Mouse (Mus musculus) 416B (cell line): ENCODE results near the gene Trpm7.

Experiments
- DNase-seq: peaks from one replicate; pipeline ENCODE4 v3.0.0; 2011; ENCODE audit warnings: low read depth

The Trpm7 gene

GRCm38 (mm10) chr2:126816644-126817347 lies 59.2 kb downstream of the Trpm7 start:
- DNase-seq: no peak

GRCm38 (mm10) chr2:126815822-126816221 lies 60.2 kb downstream of the Trpm7 start:
- DNase-seq: peak; percentile 32

- no peak for DNase-seq
These were observed 74.0 kb downstream of the Trpm7 start for GRCm38 (mm10) chr2:126801980-126802379.

GRCm38 (mm10) chr2:126798455-126798854 lies 77.6 kb downstream of the Trpm7 start:
- no peak for DNase-seq

- no peak for DNase-seq
These were observed 80.3 kb downstream of the Trpm7 start for GRCm38 (mm10) chr2:126795708-126796107.

- no peak for DNase-seq
These were observed 83.4 kb downstream of the Trpm7 start for GRCm38 (mm10) chr2:126792611-126793010.

GRCm38 (mm10) chr2:126787721-126788342 lies 88.2 kb downstream of the Trpm7 start:
- no peak for DNase-seq

GRCm38 (mm10) chr2:126783370-126783769 lies 92.7 kb downstream of the Trpm7 start, which contains the start of gene Usp50:
Gene Usp50 (minus strand): TSS chr2:126783470.
- no peak for DNase-seq

GRCm38 (mm10) chr2:126782433-126782832 lies 93.6 kb downstream of the Trpm7 start:
- peak; percentile 89 for DNase-seq

- no peak for DNase-seq
These were observed 94.6 kb downstream of the Trpm7 start for GRCm38 (mm10) chr2:126781478-126781877.

- no peak for DNase-seq
These were observed 95.7 kb downstream of the Trpm7 start for GRCm38 (mm10) chr2:126780286-126780685.

- DNase-seq: no peak
These were observed 97.2 kb downstream of the Trpm7 start for GRCm38 (mm10) chr2:126778806-126779205.

- no peak for DNase-seq
These were observed 99.6 kb downstream of the Trpm7 start for GRCm38 (mm10) chr2:126776416-126776815.

GRCm38 (mm10) chr2:126775951-126776350 lies 100.1 kb downstream of the Trpm7 start:
- DNase-seq: no peak

GRCm38 (mm10) chr2:126772217-126772616 lies 103.8 kb downstream of the Trpm7 start:
- DNase-seq: no peak

GRCm38 (mm10) chr2:126769431-126770181 lies 106.4 kb downstream of the Trpm7 start:
- no peak for DNase-seq

- DNase-seq: no peak
These were observed 107.8 kb downstream of the Trpm7 start for GRCm38 (mm10) chr2:126768194-126768593.

- DNase-seq: no peak
These were observed 108.4 kb downstream of the Trpm7 start for GRCm38 (mm10) chr2:126767599-126767998.

GRCm38 (mm10) chr2:126765867-126766582 lies 110.0 kb downstream of the Trpm7 start:
- DNase-seq: no peak

- no peak for DNase-seq
These were observed 116.7 kb downstream of the Trpm7 start for GRCm38 (mm10) chr2:126759351-126759750.

- no peak for DNase-seq
These were observed 120.4 kb downstream of the Trpm7 start for GRCm38 (mm10) chr2:126755664-126756063.

- DNase-seq: no peak
These were observed 132.6 kb downstream of the Trpm7 start for GRCm38 (mm10) chr2:126743389-126743788.
